Mouse (Mus musculus): Measurements from ENCODE around the gene Hps1.

GRCm38 (mm10) chr19:42745869-42746224 lies 33.9 kb downstream of the Hps1 start:
- TF ChIP-seq EP300 (IDR thresholded peaks at IDR 0.05; ENCODE audit: low read depth) (no peak), CTCF (IDR thresholded peaks at IDR 0.05; ENCODE audit: low read depth) (no peak)
